Mouse (Mus musculus) liver, embryonic 14.5 days (tissue): ENCODE measurements around the gene Cdk1. TPM values are rescaled to one million over a fixed set of nuclear protein-coding genes. Genes with fewer than 3 reads are reported as not detected.

Experiments
- ATAC-seq: fragments of 200-750 bp; cut with Nextera tagmentation; 2 replicates; pipeline ENCODE4 v1.8.0; 2017; ENCODE audit warnings: moderate number of reproducible peaks, mild to moderate bottlenecking, moderate library complexity; ENCODE audit not compliant: insufficient read depth
- DNase-seq, 3 experiments: peaks; one replicate each; pipeline ENCODE4 v3.0.0-alpha.2; 2012 to 2013; ENCODE audit warnings: low read depth in 3 of 3, low spot score in 3 of 3
- H3K27ac ChIP-seq: fragments of 300-500 bp; sonication (generic); 2 replicates; pipeline ENCODE4 v1.5.1; 2014; ENCODE audit warnings: moderate library complexity, mild to moderate bottlenecking, control low read depth, inconsistent platforms
- H3K27me3 ChIP-seq: fragments of 300-500 bp; sonication (generic); 2 replicates; pipeline ENCODE4 v1.6.1; 2014; ENCODE audit warnings: mild to moderate bottlenecking, low read length, moderate library complexity; ENCODE audit not compliant: control insufficient read depth, insufficient read depth
- H3K36me3 ChIP-seq: fragments of 300-500 bp; sonication (generic); replicated peaks from 2 replicates; pipeline ENCODE4 v1.6.1; 2014; ENCODE audit warnings: low read depth; ENCODE audit not compliant: control insufficient read depth, insufficient read depth
- H3K4me1 ChIP-seq, 2 experiments: fragments of 200-500 bp in 1 of 2; fragments of 300-500 bp in 1 of 2; sonication (generic) in 1 of 2; replicated peaks; 2 replicates each; pipeline ENCODE4 v1.6.1; 2012 to 2014; ENCODE audit warnings: antibody characterized with exemption in 1 of 2, inconsistent platforms in 1 of 2, low read length in 1 of 2; ENCODE audit not compliant: control insufficient read depth in 2 of 2, insufficient read depth in 2 of 2
- H3K4me2 ChIP-seq: fragments of 300-500 bp; sonication (generic); 2 replicates; pipeline ENCODE4 v1.6.1; 2014; ENCODE audit warnings: low read depth, mild to moderate bottlenecking, control low read depth, moderate library complexity
- H3K4me3 ChIP-seq, 2 experiments: fragments of 200-500 bp in 1 of 2; fragments of 300-500 bp in 1 of 2; sonication (generic) in 1 of 2; 2 replicates each; pipeline ENCODE4 v1.5.1; 2012 to 2014; ENCODE audit warnings: low read depth in 2 of 2, low read length in 2 of 2, mild to moderate bottlenecking in 2 of 2, control low read depth in 1 of 2, inconsistent platforms in 1 of 2, moderate library complexity in 1 of 2; ENCODE audit not compliant: insufficient read depth in 1 of 2
- H3K9ac ChIP-seq: fragments of 300-500 bp; sonication (generic); replicated peaks from 2 replicates; pipeline ENCODE4 v1.6.1; 2014; ENCODE audit warnings: mild to moderate bottlenecking, control low read depth, moderate library complexity
- H3K9me3 ChIP-seq: fragments of 300-500 bp; sonication (generic); 2 replicates; pipeline ENCODE4 v1.6.1; 2016; ENCODE audit warnings: low read length, mixed read lengths; ENCODE audit not compliant: control insufficient read depth
- CTCF ChIP-seq: IDR thresholded peaks from 2 replicates; pipeline ENCODE4 v1.5.1; 2016; ENCODE audit warnings: antibody characterized with exemption, low read depth, control low read depth
- EP300 ChIP-seq: IDR thresholded peaks from 2 replicates; pipeline ENCODE4 v1.6.1; 2016; ENCODE audit warnings: antibody characterized with exemption, low read depth
- WGBS: fragments of 180-500 bp; shearing (Covaris S2); extraction: QIAGEN DNeasy Blood & Tissue Kit; methylation state at CpG from one replicate; pipeline ENCODE4 v1.1.7; 2014; ENCODE audit not compliant: insufficient replicate concordance; 5-methylcytosine and 5-hydroxymethylcytosine counted together
- polyA plus RNA-seq, 2 experiments: library from polyadenylated mRNA; depleted of rRNA in 1 of 2; stranded (reverse) in 1 of 2; unstranded in 1 of 2; fragments of >200 nt; fragmentation: Nextera tagmentation in 1 of 2; extraction: Ambion mirVana in 1 of 2; gene quantifications; 2 replicates each; pipeline versions ENCODE4 v1.2.1 to v1.2.3; 2012 to 2014

Gene Cdk1
- polyA plus RNA-seq, 2 experiments: 273 to 353 TPM

DNA sequence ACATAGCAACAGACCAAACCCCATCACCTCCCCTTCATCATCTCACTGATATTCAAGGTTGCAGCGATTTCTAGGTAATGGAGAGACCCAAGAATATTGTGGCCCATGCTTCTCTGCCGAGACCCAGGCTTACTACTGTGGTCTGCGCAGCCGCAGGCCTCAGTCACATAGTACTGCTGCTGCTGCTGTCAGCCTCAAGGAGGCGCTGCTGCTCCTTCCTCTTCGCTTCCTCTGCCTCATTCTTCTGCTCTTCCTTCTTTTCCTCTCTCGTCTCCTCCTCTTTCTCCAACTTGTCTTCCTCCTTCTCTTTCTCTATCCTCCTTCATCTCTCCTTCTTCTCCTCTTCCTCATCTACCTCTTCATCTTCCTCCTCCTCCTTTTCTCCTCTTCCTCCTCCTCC, 22.4 kb upstream of the Cdk1 start:
- DNase-seq (no peak), ATAC-seq (no peak)
- Histone ChIP-seq H3K27ac (no peak overlapping the region), H3K27me3 (no peaks in the 10 kb centered on the region), H3K9me3 (no peaks in the 10 kb centered on the region), H3K4me1 (no peaks in the 10 kb centered on the region), H3K36me3 (no peaks in the 10 kb centered on the region), H3K9ac (no peak overlapping the region), H3K4me2 (no peak overlapping the region), H3K4me3 (no peak overlapping the region)
- TF ChIP-seq CTCF (peak; percentile 56), EP300 (no peak)
- 39% methylated on average over 7 of the region's 7 CpGs for WGBS

DNA sequence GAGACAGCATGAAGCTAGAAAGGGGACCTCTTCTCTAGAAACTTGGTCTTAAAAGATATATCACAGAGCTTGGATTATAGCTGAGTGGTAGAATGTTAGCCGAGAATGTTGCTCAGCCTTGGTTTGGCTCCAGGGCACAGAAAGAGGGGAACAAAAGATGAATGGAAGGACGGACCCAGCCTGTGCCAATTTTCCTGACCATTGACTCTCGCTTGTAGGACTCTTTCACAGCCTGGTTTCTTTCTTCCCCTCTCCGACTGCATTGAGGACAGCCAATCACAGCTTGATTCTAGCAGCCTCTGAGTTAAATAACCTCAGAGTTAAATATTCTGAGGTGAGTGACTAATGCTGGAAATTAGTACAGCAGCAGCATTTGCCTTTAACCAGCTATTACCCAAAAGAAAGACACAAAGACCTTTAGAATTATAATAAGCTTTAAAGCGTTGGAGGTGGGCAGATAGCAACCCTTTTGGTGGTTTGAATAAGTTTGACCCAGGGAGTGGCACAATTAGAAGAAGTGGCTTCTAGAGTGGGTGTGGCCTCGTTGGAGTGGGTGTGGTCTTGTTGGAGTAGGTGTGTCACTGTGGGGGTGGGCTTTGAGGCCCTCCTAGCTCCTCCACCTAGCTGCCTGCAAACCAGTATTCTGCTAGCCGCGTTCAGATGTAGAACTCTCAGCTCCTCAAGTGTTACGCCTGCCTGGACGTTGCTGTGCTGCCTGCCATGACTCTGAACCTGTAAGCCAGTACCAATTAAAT, 21.2 kb upstream of the Cdk1 start:
- H3K9ac ChIP-seq: no peak overlapping the region
- no peaks in the 10 kb centered on the region for H3K4me1 ChIP-seq
- ATAC-seq: no peak
- H3K27ac ChIP-seq: no peak overlapping the region
- H3K27me3 ChIP-seq: no peaks in the 10 kb centered on the region
- no peak overlapping the region for H3K4me3 ChIP-seq
- WGBS: 56% methylated on average over 10 of the region's 10 CpGs
- no peak for DNase-seq
- TF ChIP-seq EP300 (no peak), CTCF (no peak)
- no peaks in the 10 kb centered on the region for H3K36me3 ChIP-seq
- no peaks in the 10 kb centered on the region for H3K9me3 ChIP-seq
- H3K4me2 ChIP-seq: no peak overlapping the region

DNA sequence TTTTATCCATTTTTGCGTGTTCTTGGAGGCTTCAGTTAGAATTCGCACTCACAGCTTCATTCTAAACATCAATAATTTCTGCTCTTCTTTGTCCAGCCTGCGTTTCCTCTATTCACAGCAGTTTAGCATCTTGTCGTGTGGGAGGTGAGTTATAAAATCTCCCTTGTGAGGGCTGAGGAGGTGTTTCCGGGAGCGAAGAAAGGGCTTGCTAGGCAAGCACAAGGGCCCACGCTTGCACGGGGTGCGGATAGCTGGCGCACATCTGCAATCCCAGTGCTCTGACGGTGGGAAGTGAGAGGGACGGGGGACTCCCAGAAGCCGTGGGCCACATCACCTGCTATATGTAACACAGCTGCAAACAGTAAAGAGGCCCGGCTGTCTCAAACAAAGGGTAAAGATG, 19.3 kb upstream of the Cdk1 start:
- no peak for ATAC-seq
- no peak for DNase-seq
- H3K4me3 ChIP-seq: no peak overlapping the region
- H3K36me3 ChIP-seq: no peaks in the 10 kb centered on the region
- no peak overlapping the region for H3K4me2 ChIP-seq
- H3K4me1 ChIP-seq: no peaks in the 10 kb centered on the region
- no peak overlapping the region for H3K9ac ChIP-seq
- no peak overlapping the region for H3K27ac ChIP-seq
- TF ChIP-seq CTCF: no peak
- TF ChIP-seq EP300: no peak
- 79% methylated on average over 14 of the region's 14 CpGs for WGBS
- no peaks in the 10 kb centered on the region for H3K9me3 ChIP-seq
- H3K27me3 ChIP-seq: no peaks in the 10 kb centered on the region

DNA sequence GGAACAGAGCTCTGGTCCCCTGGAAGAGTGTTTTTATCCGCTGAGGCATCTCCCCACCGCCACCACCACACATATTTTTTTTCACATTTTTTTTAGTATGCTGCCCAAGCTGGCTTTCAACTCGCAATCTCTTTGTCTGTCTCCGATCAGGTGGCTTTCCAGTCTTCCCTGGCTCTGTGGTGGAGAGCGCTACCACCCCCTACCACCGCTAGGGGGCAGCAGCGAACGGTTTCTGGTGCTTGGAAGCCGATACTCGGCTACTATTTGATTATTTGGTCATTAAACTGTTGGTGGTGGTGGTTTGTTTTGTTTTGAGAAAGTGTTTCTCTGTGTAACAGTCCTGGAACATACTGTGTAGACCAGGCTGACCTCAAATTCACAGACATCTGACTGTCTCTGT, 18.7 kb upstream of the Cdk1 start:
- WGBS: 18% methylated on average over 10 of the region's 10 CpGs
- no peak for ATAC-seq
- Histone ChIP-seq H3K4me2 (no peak overlapping the region), H3K9ac (no peak overlapping the region), H3K4me3 (no peak overlapping the region), H3K9me3 (no peaks in the 10 kb centered on the region), H3K4me1 (no peaks in the 10 kb centered on the region), H3K36me3 (no peaks in the 10 kb centered on the region), H3K27ac (no peak overlapping the region), H3K27me3 (no peaks in the 10 kb centered on the region)
- no peak for DNase-seq
- TF ChIP-seq CTCF (peak; percentile 90), EP300 (no peak)

DNA sequence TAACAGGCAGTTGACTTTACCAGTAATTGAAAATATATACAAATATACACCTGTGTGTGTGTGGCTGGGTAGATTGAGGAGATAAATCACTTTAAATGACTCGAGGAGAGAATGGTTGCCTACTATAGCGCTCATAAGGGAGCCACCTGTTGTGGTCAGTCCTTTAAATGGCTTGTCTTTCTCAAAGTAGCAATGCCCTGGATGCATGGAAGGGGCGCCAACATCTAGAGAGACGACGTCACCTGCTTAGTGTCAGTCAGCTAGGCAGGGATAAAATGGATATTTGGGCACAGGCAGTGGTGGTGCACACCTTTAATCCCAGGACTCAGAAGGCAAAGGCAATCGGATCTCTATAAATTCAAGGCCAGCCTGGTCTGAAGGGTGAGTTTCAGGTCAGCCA, 16.6 kb upstream of the Cdk1 start:
- no peaks in the 10 kb centered on the region for H3K9me3 ChIP-seq
- WGBS: 64% methylated on average over 6 of the region's 6 CpGs
- no peak overlapping the region for H3K9ac ChIP-seq
- H3K36me3 ChIP-seq: no peaks in the 10 kb centered on the region
- H3K4me2 ChIP-seq: no peak overlapping the region
- no peaks in the 10 kb centered on the region for H3K4me1 ChIP-seq
- TF ChIP-seq CTCF: no peak
- TF ChIP-seq EP300: no peak
- no peak for DNase-seq
- no peak for ATAC-seq
- H3K4me3 ChIP-seq: no peak overlapping the region
- H3K27me3 ChIP-seq: no peaks in the 10 kb centered on the region
- H3K27ac ChIP-seq: no peak overlapping the region
